Mouse (Mus musculus) urinary bladder, adult 18-20 months (tissue): ENCODE results near the gene Slc25a12.
A peak's percentile ranks its signal among the peaks of the same experiment; 100 is the strongest.

ENCODE experiments used
- DNase-seq, 2 experiments: peaks; one replicate each; pipeline ENCODE4 v3.0.0; 2022; ENCODE audit warnings: low spot score in 2 of 2, mixed read lengths in 2 of 2

Gene Slc25a12

GRCm38 (mm10) chr2:71350181-71350580 lies 17.4 kb downstream of the Slc25a12 start:
- DNase-seq, result no peak

GRCm38 (mm10) chr2:71349511-71349910 lies 18.0 kb downstream of the Slc25a12 start:
- no peak for DNase-seq

- no peak for DNase-seq
Observed at GRCm38 (mm10) chr2:71347732-71348490, 19.6 kb downstream of the Slc25a12 start.

GRCm38 (mm10) chr2:71347160-71347559 lies 20.4 kb downstream of the Slc25a12 start:
- no peak for DNase-seq

DNA sequence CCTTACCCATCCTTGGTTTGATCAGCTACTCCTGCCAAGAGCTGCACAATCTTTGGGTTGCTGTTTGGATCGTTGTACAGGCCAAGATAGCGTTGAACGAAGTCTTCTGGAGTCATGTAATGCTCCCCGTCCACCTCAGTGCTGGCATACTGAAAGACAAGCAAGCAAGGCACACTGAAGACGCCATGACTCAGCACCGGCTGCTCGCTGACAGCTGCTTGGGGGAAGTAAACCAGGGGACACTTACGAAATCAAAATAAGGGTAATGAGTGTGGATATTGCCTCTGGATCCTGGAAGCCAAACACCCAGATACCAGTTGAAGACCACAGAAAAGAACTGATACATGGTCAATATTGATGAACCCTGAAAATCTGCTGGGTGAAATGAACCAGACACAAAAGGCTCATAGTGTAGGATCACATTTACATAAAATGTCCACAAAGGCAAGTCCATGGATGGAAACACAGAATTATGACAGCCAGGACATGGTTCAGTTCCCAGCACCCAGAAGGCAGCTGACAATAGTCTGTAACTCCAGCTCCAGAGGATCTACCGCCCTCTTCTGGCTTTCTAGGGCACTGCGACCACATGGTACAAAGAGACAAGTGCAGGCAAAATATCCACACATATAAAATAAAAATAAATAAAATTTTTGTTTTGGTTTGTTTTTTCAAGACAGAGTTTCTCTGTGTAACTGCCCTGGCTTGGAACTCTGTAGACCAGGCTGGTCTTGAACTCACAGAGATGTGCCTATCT lies 23.5 kb downstream of the Slc25a12 start:
- DNase-seq, result no peak

- no peak for DNase-seq
Observed at GRCm38 (mm10) chr2:71340126-71340525, 27.4 kb downstream of the Slc25a12 start.

- no peak for DNase-seq
Observed at GRCm38 (mm10) chr2:71338145-71338796, 29.3 kb downstream of the Slc25a12 start.

- no peak for DNase-seq
Observed at GRCm38 (mm10) chr2:71336631-71337030, 30.9 kb downstream of the Slc25a12 start.

- peak in 1 of 2 experiments; percentile 14 for DNase-seq
Observed at GRCm38 (mm10) chr2:71336209-71336608, 31.3 kb downstream of the Slc25a12 start.

DNA sequence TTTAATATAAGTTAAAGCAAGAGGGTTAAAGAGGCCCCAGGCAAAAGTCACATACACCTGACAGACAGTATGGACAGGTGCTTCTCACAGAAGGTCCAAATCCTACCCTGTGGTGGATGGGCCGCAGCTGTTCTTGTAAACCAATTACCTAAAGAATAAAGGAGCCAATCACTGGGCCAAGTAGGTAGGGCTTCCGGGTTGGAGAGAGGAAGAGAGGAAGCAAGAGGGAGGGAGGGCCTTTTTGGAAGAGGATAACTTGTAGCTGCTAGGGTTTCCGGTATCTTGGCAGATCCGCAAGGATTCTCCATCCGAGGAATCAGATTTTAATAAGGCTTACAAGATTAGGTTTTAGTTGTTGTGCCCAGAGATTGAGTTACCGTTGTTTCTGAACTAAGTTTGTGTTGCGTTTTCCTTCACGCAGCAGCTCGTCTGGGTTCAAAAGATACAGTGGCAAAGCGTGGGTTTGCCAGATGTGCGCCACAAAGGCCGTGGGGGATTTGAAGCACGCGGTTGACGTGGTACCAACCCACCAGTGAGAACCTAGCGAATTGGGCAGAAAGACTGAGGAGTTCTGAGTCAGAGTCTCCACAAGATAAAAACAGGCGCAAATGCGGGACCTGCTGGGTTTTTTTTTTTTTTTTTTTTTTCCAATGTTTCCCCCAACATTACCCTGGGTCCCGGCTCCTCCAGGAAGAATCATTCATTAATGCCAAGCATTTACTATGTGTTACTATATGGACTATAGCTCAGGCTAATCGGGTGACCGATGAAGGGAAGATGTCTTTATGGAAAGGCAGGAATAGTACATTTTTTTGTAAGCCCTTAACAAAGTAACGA lies 33.3 kb downstream of the Slc25a12 start:
- DNase-seq, result no peak

GRCm38 (mm10) chr2:71329761-71330160 lies 37.8 kb downstream of the Slc25a12 start:
- no peak for DNase-seq

DNA sequence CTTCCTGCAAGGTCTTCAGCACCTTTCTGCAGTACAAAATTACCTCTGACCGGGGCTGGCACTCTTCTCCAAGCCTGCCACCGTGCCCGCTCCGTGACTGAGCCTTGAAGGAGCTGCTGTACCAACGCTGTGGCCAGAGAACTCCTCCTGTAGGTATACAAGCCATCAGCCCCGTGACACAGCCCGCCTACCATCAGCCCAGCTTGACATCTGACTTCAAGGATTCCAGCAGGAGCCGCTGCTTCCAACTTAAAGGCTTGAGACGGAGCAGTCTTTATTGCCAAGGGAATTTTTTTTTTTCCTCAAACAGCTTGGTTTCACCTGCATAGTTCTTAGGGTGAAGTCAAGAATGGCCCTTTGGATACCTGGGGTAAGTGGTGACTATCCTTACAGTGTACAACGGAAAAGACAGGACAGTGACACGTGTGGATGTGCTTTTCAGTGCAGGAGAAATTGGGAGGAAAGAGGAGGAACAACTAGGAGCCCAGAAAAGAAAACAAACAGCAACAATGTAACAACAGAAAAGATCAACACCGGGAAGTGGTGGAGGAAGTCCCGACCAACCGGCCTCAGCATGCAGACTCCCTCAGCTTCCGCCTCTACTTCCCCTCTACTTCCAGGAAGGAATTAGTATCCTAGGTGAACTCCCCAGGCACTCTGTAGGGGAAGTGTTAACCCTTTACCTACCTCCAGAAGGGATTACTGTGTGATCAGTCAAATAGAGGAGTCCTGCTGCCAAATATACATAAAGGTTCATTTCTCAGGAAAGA lies 39.0 kb downstream of the Slc25a12 start:
- DNase-seq, result no peak

DNA sequence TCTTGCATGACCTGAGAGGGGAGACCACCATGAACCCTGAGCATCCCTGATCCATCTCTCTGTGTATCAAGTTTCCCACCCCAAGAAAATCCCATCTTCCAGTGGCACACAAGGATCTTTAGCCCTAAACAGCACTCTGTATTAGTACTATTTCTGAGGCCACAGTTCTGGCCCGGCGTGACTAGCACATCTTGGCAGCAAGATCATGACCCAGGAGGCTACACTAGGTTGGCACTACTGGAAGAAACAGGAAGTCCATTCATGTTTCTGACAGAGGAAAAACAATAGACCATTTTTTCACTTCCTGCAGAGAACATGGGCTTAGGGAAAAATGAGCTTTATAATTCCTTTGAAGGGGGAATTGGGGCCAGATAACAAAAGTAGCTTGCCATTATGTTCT lies 39.8 kb downstream of the Slc25a12 start:
- DNase-seq, result no peak

GRCm38 (mm10) chr2:71326766-71327464 lies 40.6 kb downstream of the Slc25a12 start:
- DNase-seq, result no peak

DNA sequence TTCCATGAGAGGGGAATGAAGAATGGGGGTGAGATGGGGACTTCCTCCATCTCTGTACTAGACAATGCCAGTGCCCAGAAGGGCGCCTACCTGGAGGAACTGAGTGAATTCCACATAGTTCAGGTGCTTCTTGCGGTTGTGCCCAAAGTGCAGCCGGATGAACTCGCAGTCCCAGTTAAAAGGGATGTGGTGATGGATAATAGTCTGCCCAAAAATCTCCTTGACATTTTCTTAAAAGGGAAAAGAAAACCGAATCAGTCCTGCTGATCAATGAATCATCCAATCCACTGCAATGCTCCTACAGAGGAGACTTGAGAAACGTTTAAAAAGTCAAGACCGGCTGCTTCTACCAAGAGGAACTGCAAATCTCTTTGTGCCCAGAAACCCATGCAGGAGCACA lies 43.7 kb downstream of the Slc25a12 start:
- DNase-seq, result no peak

GRCm38 (mm10) chr2:71321486-71321885 lies 46.1 kb downstream of the Slc25a12 start:
- DNase-seq, result no peak

DNA sequence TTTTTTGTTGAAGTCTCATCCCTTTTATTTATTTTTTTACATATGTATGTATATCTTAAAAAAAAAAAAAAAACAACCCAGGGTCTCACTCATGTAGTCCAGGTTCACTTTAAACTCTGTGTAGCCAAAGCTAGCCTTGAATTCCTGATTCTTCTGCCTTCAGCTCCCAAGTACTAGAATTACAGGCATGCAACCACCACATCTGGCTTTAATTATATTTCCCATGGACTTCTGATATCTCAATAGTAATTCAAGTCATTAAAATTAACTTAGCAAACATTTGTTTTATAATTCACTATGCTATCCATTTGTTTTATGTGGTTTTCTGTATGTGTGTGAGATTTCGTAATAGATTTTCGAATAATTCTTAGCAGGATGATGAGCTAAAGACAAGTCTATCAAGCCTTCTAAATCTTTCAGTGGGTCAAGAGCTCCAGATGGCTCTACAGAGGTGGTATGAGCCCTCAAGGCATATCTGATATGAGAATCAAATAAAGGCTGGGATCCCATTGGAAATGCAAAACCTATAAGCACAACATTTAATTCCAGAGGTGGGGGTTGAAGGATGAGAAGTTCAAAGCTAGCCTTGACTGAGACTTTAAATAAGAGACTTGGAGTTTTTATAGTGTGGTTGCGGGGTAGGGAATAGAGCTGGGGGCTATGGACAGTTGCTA lies 51.3 kb downstream of the Slc25a12 start:
- no peak for DNase-seq

- no peak for DNase-seq
Observed at GRCm38 (mm10) chr2:71315022-71315421, 52.5 kb downstream of the Slc25a12 start.

- DNase-seq, result no peak
Observed at GRCm38 (mm10) chr2:71314080-71314479, 53.5 kb downstream of the Slc25a12 start.

DNA sequence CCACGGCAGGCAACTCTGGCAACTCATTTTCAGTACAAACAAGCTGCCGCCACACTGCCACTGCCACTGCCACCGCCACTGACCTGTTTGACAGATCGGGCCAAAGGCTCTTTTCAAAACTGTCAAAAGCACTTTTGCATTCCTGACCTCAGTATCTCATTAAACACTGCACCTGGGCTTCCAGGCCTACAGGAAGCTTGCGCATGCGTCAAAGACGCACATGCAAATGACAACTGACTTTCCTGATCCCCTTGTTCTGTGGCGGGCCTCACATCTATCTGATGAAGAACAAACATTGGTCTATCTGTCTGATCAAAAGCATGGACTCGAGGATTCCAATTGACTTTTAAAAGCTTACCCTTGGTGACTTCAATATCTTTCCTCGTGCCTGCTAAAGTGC lies 55.5 kb downstream of the Slc25a12 start:
- no peak for DNase-seq
